ENCODE assay signal across 29 mouse cellular contexts in the genomic region with DNA sequence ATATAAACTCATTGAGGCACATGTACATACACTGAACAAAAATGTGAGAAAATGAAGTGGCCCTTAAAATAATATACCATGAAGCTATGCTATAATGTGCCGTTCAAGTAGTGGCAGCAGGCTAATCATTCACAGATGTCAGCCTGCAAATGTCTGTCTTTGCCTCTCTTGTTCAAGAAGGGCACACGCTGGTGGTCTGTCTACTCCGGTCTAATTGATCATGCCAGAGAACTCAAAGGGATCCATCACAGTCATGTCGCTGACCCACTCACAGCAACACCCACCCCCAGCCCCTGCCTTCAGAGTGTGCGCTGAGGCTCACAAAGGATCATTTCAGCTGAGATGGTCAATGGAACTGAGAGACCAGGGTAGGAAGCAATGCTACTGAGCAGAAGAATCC. TPM values are rescaled to one million over a fixed set of nuclear protein-coding genes. Genes with fewer than 3 reads are reported as not detected.
DNase-seq lines count a peak whose midpoint lies in the region; ATAC-seq and TF ChIP-seq lines count a peak whose summit lies in the region.
"Had no signal": no experiment of that assay in that cellular context is flagged by ENCODE, and none has a peak within 500 bp of the region (broad histone marks: within the 10 kb centered on the region; RNA-seq: fewer than 3 reads in every experiment).

No protein-coding gene starts in this region.

- H3K9ac ChIP-seq in hindbrain, embryonic 12.5 days = no peak overlapping the region
- H3K9ac ChIP-seq in hindbrain, postnatal 0 days (replicated peaks; ENCODE audit: low read length) = no peak overlapping the region
- no peak overlapping the region for H3K9ac ChIP-seq in embryonic facial prominence, embryonic 13.5 days
- H3K9ac ChIP-seq in limb, embryonic 11.5 days (ENCODE audit: low read length) = no peak overlapping the region
- H3K9ac ChIP-seq in liver, embryonic 12.5 days = no peak overlapping the region

- H3K27ac ChIP-seq in hindbrain, embryonic 12.5 days = no peak overlapping the region
- H3K27ac ChIP-seq in hindbrain, postnatal 0 days = no peak overlapping the region
- no peak overlapping the region for H3K27ac ChIP-seq in embryonic facial prominence, embryonic 13.5 days
- H3K27ac ChIP-seq in limb, embryonic 11.5 days (replicated peaks; ENCODE audit: low read depth, low read length) = no peak overlapping the region
- H3K27ac ChIP-seq in liver, embryonic 12.5 days = no peak overlapping the region
- H3K27ac ChIP-seq: gastrocnemius, adult 2 months had no signal

- no peak overlapping the region for H3K4me3 ChIP-seq in hindbrain, embryonic 12.5 days
- no peak overlapping the region for H3K4me3 ChIP-seq in hindbrain, postnatal 0 days (ENCODE audit: low read length)
- no peak overlapping the region for H3K4me3 ChIP-seq in embryonic facial prominence, embryonic 13.5 days
- no peak overlapping the region for H3K4me3 ChIP-seq in limb, embryonic 11.5 days (ENCODE audit: low read depth, low read length)
- H3K4me3 ChIP-seq in liver, embryonic 12.5 days = no peak overlapping the region

- TF ChIP-seq CTCF in hindbrain, postnatal 0 days (IDR thresholded peaks at IDR 0.05; ENCODE audit: low read depth) = no peak

- no peaks in the 10 kb centered on the region for H3K9me3 ChIP-seq in hindbrain, embryonic 12.5 days (replicated peaks)
- H3K9me3 ChIP-seq in hindbrain, postnatal 0 days (ENCODE audit: low read length) = no peaks in the 10 kb centered on the region
- H3K9me3 ChIP-seq in embryonic facial prominence, embryonic 13.5 days = no peaks in the 10 kb centered on the region
- no peaks in the 10 kb centered on the region for H3K9me3 ChIP-seq in limb, embryonic 11.5 days (ENCODE audit: control insufficient read depth, low read length)
- no peaks in the 10 kb centered on the region for H3K9me3 ChIP-seq in liver, embryonic 12.5 days (replicated peaks)

- no peaks in the 10 kb centered on the region for H3K36me3 ChIP-seq in hindbrain, embryonic 12.5 days
- H3K36me3 ChIP-seq in hindbrain, postnatal 0 days (ENCODE audit: insufficient read depth, low read length) = no peaks in the 10 kb centered on the region
- no peaks in the 10 kb centered on the region for H3K36me3 ChIP-seq in embryonic facial prominence, embryonic 13.5 days
- H3K36me3 ChIP-seq in limb, embryonic 11.5 days (ENCODE audit: control insufficient read depth, insufficient read depth, low read length) = no peaks in the 10 kb centered on the region
- no peaks in the 10 kb centered on the region for H3K36me3 ChIP-seq in liver, embryonic 12.5 days

- no peaks in the 10 kb centered on the region; the same call in 1 of the 2 replicates for H3K27me3 ChIP-seq in hindbrain, embryonic 12.5 days
- H3K27me3 ChIP-seq in hindbrain, postnatal 0 days (ENCODE audit: insufficient read depth, low read length) = no peaks in the 10 kb centered on the region
- H3K27me3 ChIP-seq in embryonic facial prominence, embryonic 13.5 days = peaks cover 6% of the 10 kb centered on the region
- no peaks in the 10 kb centered on the region for H3K27me3 ChIP-seq in limb, embryonic 11.5 days (ENCODE audit: control insufficient read depth, insufficient read depth, low read length)
- no peaks in the 10 kb centered on the region for H3K27me3 ChIP-seq in liver, embryonic 12.5 days (replicated peaks)
- H3K27me3 ChIP-seq: CH12.LX had no signal

- H3K4me1 ChIP-seq in hindbrain, embryonic 12.5 days = no peaks in the 10 kb centered on the region; the same call in 1 of the 2 replicates
- peaks cover 3% of the 10 kb centered on the region; the same call in 1 of the 2 replicates for H3K4me1 ChIP-seq in hindbrain, postnatal 0 days (ENCODE audit: insufficient read depth, low read length)
- H3K4me1 ChIP-seq in embryonic facial prominence, embryonic 13.5 days = peaks cover 16% of the 10 kb centered on the region
- H3K4me1 ChIP-seq in limb, embryonic 11.5 days (ENCODE audit: control insufficient read depth, insufficient read depth, low read length) = peaks cover 5% of the 10 kb centered on the region
- peaks cover 3% of the 10 kb centered on the region; the same call in 1 of the 2 replicates for H3K4me1 ChIP-seq in liver, embryonic 12.5 days

- WGBS in hindbrain, embryonic 12.5 days = 16% methylated on average over 5 of the region's 5 CpGs
- WGBS in hindbrain, postnatal 0 days = 29% methylated on average over 5 of the region's 5 CpGs
- WGBS in embryonic facial prominence, embryonic 13.5 days = 28% methylated on average over 5 of the region's 5 CpGs
- WGBS in limb, embryonic 11.5 days = 19% methylated on average over 5 of the region's 5 CpGs
- 73% methylated on average over 5 of the region's 5 CpGs for WGBS in liver, embryonic 12.5 days (ENCODE audit: insufficient replicate concordance)

- DNase-seq in hindbrain, postnatal 0 days (ENCODE audit: low spot score) = no peak
- DNase-seq in limb, embryonic 11.5 days (ENCODE audit: low spot score) = peak; percentile 30
- DNase-seq in thymus, postnatal 10 days (ENCODE audit: low spot score in 2 of 2) = no peak
- no peak for DNase-seq in ovary, adult 18-20 months (ENCODE audit: low spot score)
- DNase-seq: adrenal gland, postnatal 25 days; cerebellum, adult 11-12 months; cerebellum, postnatal 36 days; gastrocnemius, adult 2 months; layer of hippocampus, postnatal 36 days; lung, adult 18-20 months; lung, postnatal 36 days had no signal

- ATAC-seq in hindbrain, embryonic 12.5 days (ENCODE audit: low FRiP score) = peak; percentile 63
- no peak for ATAC-seq in hindbrain, postnatal 0 days
- ATAC-seq in embryonic facial prominence, embryonic 13.5 days (ENCODE audit: insufficient number of reproducible peaks, insufficient read depth, low FRiP score, low TSS enrichment, low read depth) = no peak
- 0 out of 2 replicates have a peak, but pooled peaks have one; percentile 31 for ATAC-seq in limb, embryonic 11.5 days (ENCODE audit: insufficient number of reproducible peaks, low FRiP score, low TSS enrichment, low read depth)
- no peak for ATAC-seq in liver, embryonic 12.5 days
- ATAC-seq: intestine, embryonic 16.5 days; midbrain, embryonic 16.5 days had no signal

- no peak overlapping the region; the same call in 1 of the 2 replicates for H3K4me2 ChIP-seq in hindbrain, embryonic 12.5 days (replicated peaks)
- no peak overlapping the region for H3K4me2 ChIP-seq in hindbrain, postnatal 0 days (ENCODE audit: low read depth, low read length)
- peak overlapping the region; percentile 35 for H3K4me2 ChIP-seq in embryonic facial prominence, embryonic 13.5 days
- no peak overlapping the region for H3K4me2 ChIP-seq in limb, embryonic 11.5 days (ENCODE audit: low read depth, severe bottlenecking)
- no peak overlapping the region for H3K4me2 ChIP-seq in liver, embryonic 12.5 days
- H3K4me2 ChIP-seq: heart, embryonic 11.5 days had no signal

RNA-seq across cellular contexts. Expression of a gene that starts 6.8 kb away (rescaled TPM):
- polyA plus RNA-seq in hindbrain, embryonic 12.5 days (2016; fragmentation: Nextera tagmentation; extraction: Ambion mirVana) = not detected in 2 replicates
- not detected in 2 replicates for total RNA-seq in hindbrain, postnatal 0 days (2014; rRNA removed)
- not detected in 2 replicates for polyA plus RNA-seq in hindbrain, postnatal 0 days (2015; fragmentation: Nextera tagmentation; extraction: Ambion mirVana)
- polyA plus RNA-seq in embryonic facial prominence, embryonic 13.5 days (2015; fragmentation: Nextera tagmentation; extraction: Ambion mirVana) = not detected in 2 replicates
- polyA plus RNA-seq in limb, embryonic 11.5 days (2014; fragmentation: Nextera tagmentation; extraction: Ambion mirVana) = not detected in 2 replicates
- polyA plus RNA-seq in liver, embryonic 12.5 days (2016; fragmentation: Nextera tagmentation; extraction: Ambion mirVana) = not detected in 2 replicates
- total RNA-seq: adrenal gland, postnatal 25 days; CH12.LX; gastrocnemius, adult 2 months; heart, postnatal 25 days; layer of hippocampus, postnatal 36 days; left cerebral cortex, postnatal 14 days; liver, adult 2 months; megakaryocyte-erythroid progenitor cell, adult 5-6 weeks; MEL had no signal
- polyA plus RNA-seq: forebrain, embryonic 11.5 days; gonadal fat pad, adult 2 months; heart, embryonic 11.5 days; intestine, embryonic 16.5 days; kidney, embryonic 14.5 days; large intestine, adult 2 months; liver, adult 2 months; midbrain, embryonic 16.5 days; small intestine, adult 2 months; testis, adult 2 months had no signal

Comparison
In these comparisons a context has a peak if more than half of its experiments do, and no peak if none do; other contexts are left out.
1. ATAC-seq: peak in hindbrain, embryonic 12.5 days (single experiment) and limb, embryonic 11.5 days (single experiment); none in hindbrain, postnatal 0 days (single experiment), embryonic facial prominence, embryonic 13.5 days (single experiment) and liver, embryonic 12.5 days (single experiment).